Mouse (Mus musculus): Measurements from ENCODE around the gene Mfng. TPM values are rescaled to one million over a fixed set of nuclear protein-coding genes. Genes with fewer than 3 reads are reported as not detected.

Gene Mfng
- polyA plus RNA-seq, 1 experiment from 2014 or later, result not detected

DNA sequence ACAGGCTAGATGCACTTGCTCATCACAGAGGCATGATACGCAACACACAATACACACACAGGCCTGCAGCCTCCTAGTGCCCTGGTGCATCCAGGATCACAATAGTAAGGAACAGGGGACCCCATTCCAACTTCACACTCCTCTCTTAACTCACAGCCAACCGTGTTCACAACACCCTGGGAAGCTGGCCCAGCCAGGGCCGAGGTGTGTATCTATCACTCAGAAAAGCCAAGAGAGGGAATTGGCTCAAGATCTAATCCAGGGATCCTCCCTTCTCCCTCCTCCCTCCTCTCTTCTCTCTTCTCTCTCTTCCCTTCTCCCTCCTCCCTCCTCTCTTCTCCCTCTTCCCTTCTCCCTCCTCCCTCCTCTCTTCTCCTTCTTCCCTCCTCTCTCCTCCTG is 37.1 kb downstream of the Mfng start:
- ATAC-seq, result no peak
- H3K27me3 ChIP-seq, result peaks cover 36% of the 10 kb centered on the region
- no peak for DNase-seq (ENCODE audit: low read depth, low spot score)
- no peak for TF ChIP-seq CTCF (IDR thresholded peaks at IDR 0.05)
- in situ Hi-C loops (cut with MboI; ENCODE audit: low pct_unique_long_range_greater_than_20kb), result no loop called here
- ChIA-PET CTCF (no interaction called here), POLR2A (no interaction called here)

DNA sequence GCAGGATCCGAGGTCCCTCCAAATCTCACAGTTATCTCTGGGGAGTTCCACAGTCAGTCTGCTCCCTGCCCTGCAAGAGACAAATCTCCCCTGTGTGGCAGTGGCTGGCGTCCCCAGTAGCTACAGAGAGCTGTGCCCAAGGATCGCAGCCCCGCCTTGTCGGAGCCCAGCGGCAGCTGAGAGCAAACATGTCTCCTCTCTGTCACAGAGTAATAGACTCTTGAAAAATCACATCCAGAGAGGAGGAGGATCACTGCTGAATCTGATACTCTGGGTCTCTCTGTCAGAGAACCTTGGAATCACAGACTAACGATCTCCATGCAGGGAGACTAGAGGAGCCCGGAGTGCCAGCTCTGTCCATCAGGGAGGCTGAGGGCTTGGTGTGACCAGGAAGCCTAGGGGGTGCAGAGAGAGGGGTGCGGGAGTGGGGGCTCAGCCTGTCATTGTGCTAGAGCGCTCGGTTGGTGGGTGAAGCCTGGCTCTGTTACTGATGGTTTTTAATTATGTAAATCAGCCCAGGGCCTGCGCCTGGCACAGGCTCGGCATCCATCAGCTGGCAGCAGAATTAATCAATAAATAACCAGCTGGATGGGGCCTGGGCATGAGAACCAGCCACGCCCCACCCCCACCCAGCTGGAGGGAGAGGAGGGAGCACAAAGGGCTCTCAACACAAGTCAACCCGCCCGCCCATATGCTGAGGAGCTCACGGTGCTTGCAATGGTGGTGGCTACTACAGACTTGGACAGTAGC is 37.7 kb downstream of the Mfng start:
- CTCF ChIA-PET, result interaction anchor here (1.5 kb wide), 1 partner anchor 113 kb away, joined by 3 read pairs; no protein-coding TSS in a partner anchor
- peaks cover 37% of the 10 kb centered on the region for H3K27me3 ChIP-seq
- no peak for TF ChIP-seq CTCF (IDR thresholded peaks at IDR 0.05)
- no peak for DNase-seq (ENCODE audit: low read depth, low spot score)
- in situ Hi-C loops (cut with MboI; ENCODE audit: low pct_unique_long_range_greater_than_20kb), result no loop called here
- ATAC-seq, result no peak
- POLR2A ChIA-PET, result no interaction called here

DNA sequence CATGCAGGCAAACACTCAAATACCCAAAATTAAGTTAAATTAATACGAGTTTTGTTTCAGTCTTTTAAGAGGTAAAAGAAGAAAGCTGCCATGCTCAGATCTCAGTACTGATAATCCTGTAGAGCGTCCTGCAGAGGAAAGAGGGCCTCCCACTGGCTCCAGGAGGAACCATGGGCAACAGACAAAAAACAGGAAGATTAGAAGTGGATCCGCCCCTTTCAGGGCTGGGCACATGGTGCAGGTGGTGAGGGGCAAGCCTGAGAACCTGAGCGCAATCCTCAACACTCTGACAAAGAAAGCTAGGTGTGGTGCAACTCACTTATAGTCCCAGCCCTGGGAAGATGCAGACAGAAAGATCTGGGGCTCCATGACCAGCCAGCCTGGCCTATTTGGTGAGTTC is 41.4 kb downstream of the Mfng start:
- in situ Hi-C loops (cut with MboI; ENCODE audit: low pct_unique_long_range_greater_than_20kb), result no loop called here
- CTCF ChIA-PET, result no interaction called here
- ATAC-seq (no peak), DNase-seq (ENCODE audit: low read depth, low spot score) (no peak)
- POLR2A ChIA-PET, result no interaction called here
- H3K27me3 ChIP-seq, result peaks cover 36% of the 10 kb centered on the region
- no peak for TF ChIP-seq CTCF (IDR thresholded peaks at IDR 0.05)

DNA sequence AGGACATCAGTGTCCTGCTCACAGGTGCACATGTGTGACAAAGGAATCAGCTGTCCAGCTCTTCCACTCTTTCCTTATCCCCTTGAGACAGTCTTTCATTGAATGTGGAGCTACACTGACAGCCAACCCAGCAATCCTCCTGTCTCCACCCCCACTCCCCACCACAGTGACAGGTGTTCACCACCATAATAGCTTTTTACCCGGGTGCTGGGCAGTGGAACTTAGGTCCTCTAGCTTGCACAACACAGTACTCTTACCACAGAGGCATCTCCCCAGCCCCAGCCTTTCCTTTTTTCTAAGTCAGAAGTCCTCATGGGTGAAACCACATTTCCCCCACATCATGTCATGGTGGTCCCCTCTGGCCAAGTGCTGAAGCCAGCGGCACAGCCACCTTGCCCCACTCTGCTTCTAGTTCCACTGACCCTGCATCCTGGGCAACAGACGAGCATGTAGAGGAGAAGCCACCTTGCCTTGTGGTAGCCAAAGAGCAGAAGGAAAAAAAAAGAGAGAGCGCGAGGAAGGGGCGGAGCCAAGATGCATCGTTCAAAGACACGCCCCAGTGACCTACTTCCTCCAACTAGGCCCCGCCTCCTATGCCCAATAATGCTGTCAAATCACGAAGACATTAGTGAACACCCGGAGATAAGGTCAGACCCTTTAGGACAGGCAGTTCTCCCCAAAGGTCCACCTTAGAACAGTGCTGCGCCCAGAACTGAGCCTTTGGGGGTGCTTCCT is 42.8 kb downstream of the Mfng start:
- TF ChIP-seq CTCF (IDR thresholded peaks at IDR 0.05), result no peak
- DNase-seq (ENCODE audit: low read depth, low spot score) (no peak), ATAC-seq (no peak)
- CTCF ChIA-PET, result no interaction called here
- in situ Hi-C loops (cut with MboI; ENCODE audit: low pct_unique_long_range_greater_than_20kb), result no loop called here
- H3K27me3 ChIP-seq, result peaks cover 46% of the 10 kb centered on the region
- POLR2A ChIA-PET, result no interaction called here

DNA sequence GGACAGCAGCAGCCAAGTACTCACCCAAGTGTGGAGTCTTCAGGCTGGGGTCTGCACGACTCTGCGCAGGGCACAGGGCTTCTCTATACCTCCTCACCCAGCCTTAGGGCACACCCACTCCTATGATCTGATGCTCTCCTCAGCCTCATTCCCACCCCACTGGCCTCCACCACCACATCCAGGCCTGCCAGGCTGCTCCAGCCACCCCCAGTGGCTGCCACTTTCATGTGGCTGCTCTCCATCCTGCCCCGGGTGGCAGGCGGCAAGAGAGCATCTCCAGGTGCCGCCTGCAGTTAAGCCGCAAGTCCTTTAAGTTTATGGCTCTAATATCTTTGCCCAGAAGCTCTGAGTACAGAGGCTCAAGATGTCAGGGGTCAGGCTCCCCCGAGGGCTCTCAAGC is 46.6 kb downstream of the Mfng start:
- ChIA-PET POLR2A (no interaction called here), CTCF (no interaction called here)
- no peak for ATAC-seq
- no peak for DNase-seq (ENCODE audit: low read depth, low spot score)
- H3K27me3 ChIP-seq, result peaks cover 55% of the 10 kb centered on the region
- in situ Hi-C loops (cut with MboI; ENCODE audit: low pct_unique_long_range_greater_than_20kb), result no loop called here
- no peak for TF ChIP-seq CTCF (IDR thresholded peaks at IDR 0.05)

DNA sequence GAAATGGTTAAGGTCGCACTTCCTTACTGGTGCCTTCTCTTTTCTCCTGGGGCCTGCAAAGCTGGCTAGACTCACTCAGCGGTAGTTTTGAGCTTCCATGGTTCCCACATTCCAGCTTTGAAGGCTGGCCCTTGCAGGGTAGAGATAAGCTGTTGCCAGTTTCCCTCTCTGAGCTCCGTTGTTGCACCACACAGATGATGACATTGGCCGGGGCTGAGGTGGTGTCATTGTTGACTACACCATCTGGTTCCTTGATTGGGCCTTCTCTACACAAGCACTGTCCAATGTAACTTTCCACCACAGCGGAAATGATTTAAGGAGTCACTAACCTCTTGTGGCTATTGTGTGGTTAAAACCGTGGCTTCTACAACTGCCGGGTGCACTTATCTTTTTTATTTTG is 52.7 kb downstream of the Mfng start:
- no peak for TF ChIP-seq CTCF (IDR thresholded peaks at IDR 0.05)
- POLR2A ChIA-PET, result no interaction called here
- CTCF ChIA-PET, result interaction anchor here (0.6 to 2.1 kb wide), 5 partner anchors 13 to 97 kb away, joined by 3 to 10 read pairs (median 4); no protein-coding TSS in a partner anchor
- DNase-seq (ENCODE audit: low read depth, low spot score), result no peak
- peaks cover 61% of the 10 kb centered on the region for H3K27me3 ChIP-seq
- in situ Hi-C loops (cut with MboI; ENCODE audit: low pct_unique_long_range_greater_than_20kb), result loop anchor here (5.0 kb wide), 1 partner anchor 98 kb away; no protein-coding TSS in a partner anchor
- ATAC-seq, result no peak

DNA sequence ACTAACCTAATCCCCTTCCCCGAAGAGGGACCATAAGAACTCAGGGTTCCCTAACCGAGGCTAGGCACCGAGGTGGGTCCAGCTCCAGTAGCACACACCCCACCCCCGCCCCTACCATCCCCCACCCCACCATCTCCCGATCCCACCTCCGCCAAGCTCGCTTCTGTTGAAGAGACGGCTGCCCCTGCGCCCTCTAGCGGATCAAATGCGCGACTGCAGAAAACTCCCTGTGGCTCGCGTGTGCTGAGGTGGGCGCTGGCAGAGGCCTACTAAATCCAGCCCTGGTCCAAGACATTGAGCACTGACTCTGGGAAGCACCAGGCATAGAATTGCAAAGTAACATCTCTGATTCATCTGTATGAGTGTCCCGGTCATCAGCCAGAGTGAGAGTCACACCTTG is 53.2 kb downstream of the Mfng start:
- DNase-seq (ENCODE audit: low read depth, low spot score) (no peak), ATAC-seq (no peak)
- CTCF ChIA-PET, result interaction anchor here (2.0 to 2.1 kb wide), 2 partner anchors 62 to 96 kb away, joined by 5 to 10 read pairs; no protein-coding TSS in a partner anchor
- POLR2A ChIA-PET, result no interaction called here
- TF ChIP-seq CTCF (IDR thresholded peaks at IDR 0.05), result no peak
- peaks cover 61% of the 10 kb centered on the region for H3K27me3 ChIP-seq
- in situ Hi-C loops (cut with MboI; ENCODE audit: low pct_unique_long_range_greater_than_20kb), result loop anchor here (5.0 kb wide), 1 partner anchor 98 kb away; no protein-coding TSS in a partner anchor

DNA sequence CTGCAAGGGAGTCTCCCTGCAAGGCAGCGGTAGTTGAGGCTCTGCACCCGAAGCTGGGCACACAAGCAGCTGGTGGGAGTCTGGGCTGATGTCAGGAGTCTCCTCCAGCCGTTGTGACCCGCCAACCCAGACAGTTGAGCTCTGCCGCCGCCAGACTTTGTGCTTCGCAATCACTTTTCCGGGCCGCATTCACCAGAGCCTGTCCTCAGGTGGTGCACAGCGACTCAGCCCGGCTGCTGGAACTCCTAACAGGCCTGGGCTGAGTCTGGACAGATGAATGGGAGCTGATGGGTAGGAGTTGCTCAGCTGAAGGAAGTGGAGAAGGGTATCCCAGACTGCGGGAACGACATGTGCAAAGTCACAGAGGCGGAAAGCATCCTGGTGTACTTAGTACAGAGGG is 53.9 kb downstream of the Mfng start:
- no peak for TF ChIP-seq CTCF (IDR thresholded peaks at IDR 0.05)
- in situ Hi-C loops (cut with MboI; ENCODE audit: low pct_unique_long_range_greater_than_20kb), result no loop called here
- no peak for DNase-seq (ENCODE audit: low read depth, low spot score)
- H3K27me3 ChIP-seq, result peaks cover 66% of the 10 kb centered on the region
- ChIA-PET POLR2A (no interaction called here), CTCF (interaction anchor here (2.0 to 2.1 kb wide), 2 partner anchors 61 to 96 kb away, joined by 5 to 10 read pairs; no protein-coding TSS in a partner anchor)
- no peak for ATAC-seq

DNA sequence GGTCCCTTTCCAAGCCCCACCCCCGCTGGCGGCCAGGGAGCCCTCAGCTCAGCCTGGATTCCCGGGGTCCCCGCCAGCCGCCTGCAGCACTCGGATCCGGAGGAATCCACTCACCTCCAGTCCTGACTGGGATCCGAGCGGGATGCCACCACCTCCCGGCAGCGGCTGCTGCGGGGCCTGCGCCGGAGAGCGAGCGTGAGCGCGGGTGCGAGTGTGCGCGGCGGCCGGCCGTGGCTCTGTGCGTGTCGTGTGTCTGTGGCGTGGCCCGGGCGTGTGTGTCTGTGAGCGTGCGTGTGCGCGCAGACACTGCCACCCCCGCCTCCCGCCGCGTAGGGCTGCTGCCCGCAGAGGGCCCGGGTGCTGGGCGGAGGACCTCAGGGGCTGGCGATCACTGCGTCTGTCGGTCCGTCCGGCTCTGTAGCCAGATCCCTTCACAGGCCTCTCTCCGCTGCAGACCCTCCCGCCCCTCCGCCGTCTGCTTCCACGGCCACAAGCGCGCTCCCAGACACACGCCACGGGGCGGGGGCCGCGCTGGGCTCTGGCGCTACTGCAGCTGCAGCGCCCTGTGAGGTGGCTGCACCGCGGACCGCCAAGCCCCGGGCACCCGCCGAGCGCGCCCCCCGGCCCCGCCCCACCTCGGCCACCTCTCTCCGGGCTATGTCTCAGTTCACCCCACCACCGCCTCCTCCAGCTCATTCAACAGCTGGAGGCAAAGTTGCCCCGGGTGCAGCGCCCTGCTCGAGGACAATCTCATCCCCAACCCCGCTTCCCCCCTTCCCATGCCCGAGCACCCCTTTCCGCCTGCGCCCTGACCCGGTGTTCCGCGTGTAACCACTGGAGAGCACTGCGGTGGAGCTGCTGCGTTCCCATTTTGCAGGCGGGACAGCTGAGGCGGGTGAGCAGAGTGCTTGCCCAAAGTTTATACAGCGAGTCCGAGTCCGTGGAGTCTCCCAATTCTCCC is 54.7 kb downstream of the Mfng start, which contains the start of gene Elfn2:
TSS of gene Elfn2 (minus strand) at position 482 of the 961 bp plus-strand sequence.
- TF ChIP-seq CTCF (IDR thresholded peaks at IDR 0.05), result no peak
- no peak for DNase-seq (ENCODE audit: low read depth, low spot score)
- no peak for ATAC-seq
- POLR2A ChIA-PET, result no interaction called here
- CTCF ChIA-PET, result interaction anchor here (2.0 kb wide), 1 partner anchor 60 kb away, joined by 5 read pairs; no protein-coding TSS in a partner anchor
- H3K27me3 ChIP-seq, result peaks cover 71% of the 10 kb centered on the region
- in situ Hi-C loops (cut with MboI; ENCODE audit: low pct_unique_long_range_greater_than_20kb), result no loop called here

DNA sequence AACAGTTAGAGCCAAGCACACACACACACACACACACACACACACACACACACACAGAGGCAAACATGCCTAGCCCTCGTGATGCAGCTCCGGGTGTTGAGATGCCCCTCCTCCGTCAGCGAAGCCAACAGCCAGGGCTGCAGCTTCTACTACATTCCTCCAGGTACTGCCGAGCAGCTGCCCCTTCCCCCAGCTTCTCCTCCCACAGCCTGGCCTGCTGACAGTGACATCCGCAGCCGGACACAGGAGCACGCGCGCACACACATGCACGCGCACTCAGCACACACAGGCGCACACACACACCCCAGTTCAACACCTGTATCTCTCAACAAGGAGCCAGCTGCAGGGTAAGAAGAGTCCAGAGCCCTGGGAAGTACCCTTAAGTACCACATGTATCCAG is 56.3 kb downstream of the Mfng start:
- POLR2A ChIA-PET, result no interaction called here
- CTCF ChIA-PET, result no interaction called here
- TF ChIP-seq CTCF (IDR thresholded peaks at IDR 0.05), result no peak
- no peak for ATAC-seq
- H3K27me3 ChIP-seq, result peaks cover 63% of the 10 kb centered on the region
- DNase-seq (ENCODE audit: low read depth, low spot score), result no peak
- in situ Hi-C loops (cut with MboI; ENCODE audit: low pct_unique_long_range_greater_than_20kb), result no loop called here
